Mouse (Mus musculus) cerebellum, adult (tissue): Measurements from ENCODE around the gene Picalm.
"Not testable (repeated sequence)": the region's sequence is repeated elsewhere in the genome, so short reads cannot be mapped to it uniquely, and the experiment has no call there.

ENCODE experiments used
- ATAC-seq: cut with Nextera tagmentation; 2 replicates; pipeline ENCODE4 v1.9.2; 2017; ENCODE audit warnings: mild to moderate bottlenecking, moderate library complexity, mixed read lengths; ENCODE audit not compliant: insufficient number of reproducible peaks, low FRiP score, low TSS enrichment

Picalm gene

GRCm38 (mm10) chr7:90180635-90181034, 50.6 kb downstream of the Picalm start:
- ATAC-seq = no peak

DNA sequence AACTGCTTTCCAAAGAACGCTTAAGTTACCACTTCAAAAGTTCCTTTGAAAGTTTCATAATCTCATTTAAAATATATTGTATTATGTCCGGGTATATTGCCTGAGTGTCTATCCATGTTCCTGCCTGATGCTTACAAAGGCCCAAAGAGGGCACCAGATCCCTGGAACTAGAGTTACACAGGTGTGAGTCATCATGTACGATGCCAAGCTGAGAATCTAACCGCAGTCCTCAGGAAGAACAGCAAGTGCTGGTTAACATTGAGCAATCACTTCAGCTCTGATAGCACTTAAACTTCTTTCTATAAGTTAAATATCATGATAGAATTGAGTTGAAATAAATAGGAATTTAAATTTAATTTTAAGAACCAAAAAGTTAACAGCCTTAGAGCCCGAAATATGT, 70.2 kb downstream of the Picalm start:
- ATAC-seq = no peak

- ATAC-seq = no peak
These were observed 72.0 kb downstream of the Picalm start for GRCm38 (mm10) chr7:90201877-90202465.

GRCm38 (mm10) chr7:90203914-90204313, 73.9 kb downstream of the Picalm start:
- no peak for ATAC-seq

DNA sequence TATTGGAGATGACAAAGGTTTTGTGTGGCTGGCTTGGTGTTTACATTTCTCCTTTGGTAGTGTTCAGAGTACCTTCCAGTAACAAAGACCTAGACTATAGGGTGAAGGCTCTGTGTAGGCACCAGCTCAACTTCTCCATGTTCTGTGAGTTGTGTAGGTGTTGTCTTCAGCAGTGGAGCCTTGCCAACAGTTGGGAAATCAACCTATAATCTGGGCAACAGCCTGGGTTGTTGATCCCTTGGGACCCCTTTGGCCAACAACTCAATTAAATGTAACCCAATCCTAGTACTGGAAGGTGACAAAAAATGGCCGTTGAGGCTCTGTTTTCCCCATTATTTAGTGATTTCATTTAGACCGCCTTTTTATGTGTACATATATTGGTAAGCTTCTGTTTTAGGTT, 80.1 kb downstream of the Picalm start:
- ATAC-seq = no peak

DNA sequence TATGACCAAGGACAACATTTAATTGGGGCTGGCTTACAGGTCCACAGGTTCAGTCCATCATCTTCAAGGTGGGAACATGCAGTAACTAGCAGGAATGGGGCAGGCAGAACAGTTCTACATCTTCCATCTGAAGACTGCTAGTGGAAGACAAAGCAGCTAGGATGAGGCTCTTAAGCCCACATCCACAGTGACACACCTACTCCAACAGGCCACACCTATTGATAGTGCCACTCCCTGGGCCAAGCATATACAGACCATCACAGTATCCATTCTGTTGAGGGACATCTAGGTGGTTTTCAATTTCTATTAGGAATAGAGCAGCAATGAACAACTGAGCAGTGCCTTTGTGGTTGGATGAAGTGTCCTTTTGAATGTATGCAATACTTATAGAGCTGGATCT, 80.9 kb downstream of the Picalm start:
- no peak for ATAC-seq

GRCm38 (mm10) chr7:90216511-90216910, 86.5 kb downstream of the Picalm start:
- ATAC-seq = no peak; the same call in 1 of the 2 replicates

DNA sequence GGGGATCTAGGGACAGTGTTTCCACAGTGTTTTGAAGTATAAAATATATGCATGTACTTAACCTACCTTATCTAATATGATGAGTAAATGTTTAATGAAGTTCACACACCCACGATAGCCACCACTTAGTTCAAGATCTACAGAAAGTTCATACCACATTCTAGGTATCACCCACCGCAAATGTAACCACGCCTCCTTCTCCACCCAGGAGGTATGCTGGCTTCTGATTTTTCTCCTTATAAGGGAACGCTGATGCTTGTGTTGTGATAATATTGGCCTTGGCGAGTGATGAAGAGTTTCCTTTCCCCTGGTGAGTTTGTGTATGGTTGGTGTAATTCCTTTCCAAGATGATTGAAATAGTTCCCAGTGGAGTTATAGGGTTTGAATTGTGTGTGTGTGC, 88.1 kb downstream of the Picalm start:
- no peak for ATAC-seq

GRCm38 (mm10) chr7:90221487-90221886, 91.5 kb downstream of the Picalm start:
- no peak for ATAC-seq

DNA sequence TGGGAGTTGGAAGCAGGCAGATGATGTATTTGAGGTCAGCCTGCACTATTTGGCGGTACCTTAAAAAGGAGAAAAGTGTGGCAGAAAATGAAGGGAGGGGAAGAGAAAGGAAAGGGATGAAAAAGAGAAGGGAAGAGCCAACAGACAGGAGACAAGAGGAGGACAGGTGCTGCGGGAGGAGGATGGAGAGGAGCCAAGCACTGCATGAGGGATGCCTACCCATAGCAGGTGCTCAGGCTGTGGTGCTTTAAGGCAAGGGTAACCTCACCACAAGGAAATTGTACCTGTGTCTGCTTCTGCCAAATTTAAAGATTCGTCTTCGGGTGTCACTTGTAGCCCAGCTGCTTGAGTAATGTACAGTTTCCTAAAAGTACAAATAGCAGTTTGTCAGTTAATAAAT, 98.1 kb downstream of the Picalm start:
- ATAC-seq = no peak

DNA sequence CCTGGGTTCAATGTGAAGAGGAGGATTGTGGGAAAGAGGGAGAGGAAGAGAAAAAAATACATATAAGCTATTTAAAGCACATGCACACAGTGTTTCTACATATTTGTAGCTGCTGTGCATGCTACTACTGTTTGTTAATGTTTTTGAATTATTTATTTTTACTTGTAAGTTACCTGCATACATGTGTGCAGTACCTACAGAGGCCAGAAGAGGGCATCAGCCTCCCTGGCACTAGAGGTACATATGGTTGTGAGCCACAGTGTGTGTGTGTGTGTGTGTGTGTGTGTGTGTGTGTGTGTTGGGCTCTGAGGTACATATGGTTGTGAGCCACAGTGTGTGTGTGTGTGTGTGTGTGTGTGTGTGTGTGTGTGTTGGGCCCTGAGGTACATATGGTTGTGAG, 98.9 kb downstream of the Picalm start:
- ATAC-seq = not testable (repeated sequence)

GRCm38 (mm10) chr7:90231431-90231830, 101.4 kb downstream of the Picalm start:
- no peak for ATAC-seq

DNA sequence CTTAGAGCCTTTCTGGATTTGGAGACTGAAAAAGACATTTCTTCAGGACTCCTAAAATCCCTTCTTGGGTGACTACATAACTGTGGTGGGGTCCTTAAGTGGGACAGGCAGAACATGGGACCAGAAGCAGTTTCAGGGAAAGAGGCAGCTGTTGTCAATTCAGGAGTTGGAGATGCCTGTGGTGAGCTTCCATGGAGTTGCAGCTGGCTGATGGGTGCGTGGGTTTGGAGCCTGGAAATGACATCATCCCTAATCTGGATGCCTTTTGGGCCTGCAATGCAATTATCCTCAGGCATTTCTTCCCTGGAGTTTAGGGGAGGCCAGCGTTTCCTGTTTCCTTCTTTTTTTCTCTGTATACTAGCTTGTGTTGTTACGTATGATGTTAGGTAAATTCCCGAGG, 103.9 kb downstream of the Picalm start:
- ATAC-seq = no peak

DNA sequence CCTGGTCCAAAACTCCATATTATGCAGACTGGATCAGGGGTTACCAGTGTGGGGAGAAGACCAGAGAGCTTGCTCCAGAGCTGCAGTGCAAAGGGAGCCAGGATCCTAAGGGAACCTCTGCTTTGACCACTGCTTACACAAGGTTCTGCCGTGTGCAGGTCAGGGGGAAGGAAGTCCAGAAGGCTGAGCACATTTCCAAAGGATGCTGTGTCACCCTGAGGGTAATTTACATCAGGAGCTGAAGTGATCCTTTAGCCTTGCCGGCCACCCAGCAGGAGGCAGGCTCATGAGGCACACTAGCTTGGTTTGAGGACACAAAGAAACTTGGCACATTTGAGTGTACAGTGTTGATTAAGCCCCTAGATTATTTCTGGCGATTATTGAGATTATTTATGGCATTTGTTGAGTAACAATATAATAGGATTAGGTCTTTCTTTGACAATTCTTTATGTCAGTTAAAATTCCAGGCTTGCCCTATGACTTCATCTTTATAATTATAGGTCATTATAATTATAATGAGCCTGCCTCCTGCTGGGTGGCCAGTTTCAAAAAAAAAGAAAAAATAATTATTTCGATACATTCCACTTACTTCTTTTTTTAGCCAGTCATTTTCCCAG, 106.4 kb downstream of the Picalm start:
- ATAC-seq = no peak

- ATAC-seq = no peak
These were observed 113.1 kb downstream of the Picalm start for GRCm38 (mm10) chr7:90243151-90243550.

DNA sequence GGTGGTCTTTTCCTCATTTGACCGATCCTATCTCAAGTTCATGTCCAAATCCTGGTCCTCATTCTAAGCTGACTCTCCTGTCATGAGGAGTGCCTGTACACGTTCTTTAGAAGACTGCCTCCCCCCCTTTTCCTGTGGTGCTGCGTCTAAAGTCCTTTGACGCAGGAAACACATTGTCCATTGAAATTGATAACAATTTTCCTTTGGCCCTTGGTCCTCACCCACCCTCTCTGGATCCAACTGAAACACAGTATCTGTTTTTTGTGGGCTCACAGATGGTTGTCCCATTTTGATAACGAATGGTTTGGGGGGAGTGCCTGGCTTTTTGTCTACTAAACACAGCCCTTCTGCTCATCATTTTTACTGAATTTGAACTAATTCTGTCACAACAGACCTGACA, 113.6 kb downstream of the Picalm start:
- no peak for ATAC-seq

GRCm38 (mm10) chr7:90252946-90253345, 122.9 kb downstream of the Picalm start:
- ATAC-seq = no peak

DNA sequence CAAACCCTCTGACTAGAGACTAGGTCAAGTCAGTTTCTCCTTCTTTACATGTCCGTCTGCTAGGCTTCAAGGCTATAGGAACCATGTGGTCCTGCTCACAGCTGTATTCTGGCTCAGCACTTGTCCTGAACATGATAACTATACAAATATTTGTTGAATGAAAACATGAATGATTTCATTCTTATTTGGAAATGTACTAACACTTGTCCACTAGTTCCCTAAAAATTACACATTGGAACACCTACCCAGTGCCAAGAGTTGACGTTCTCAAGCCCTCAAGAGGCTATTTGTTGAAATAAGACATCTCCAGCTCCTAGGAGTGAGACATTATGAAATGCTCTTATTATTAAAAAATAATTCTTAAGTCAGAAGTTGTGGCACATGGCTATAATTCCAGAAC, 128.7 kb downstream of the Picalm start:
- ATAC-seq = no peak

DNA sequence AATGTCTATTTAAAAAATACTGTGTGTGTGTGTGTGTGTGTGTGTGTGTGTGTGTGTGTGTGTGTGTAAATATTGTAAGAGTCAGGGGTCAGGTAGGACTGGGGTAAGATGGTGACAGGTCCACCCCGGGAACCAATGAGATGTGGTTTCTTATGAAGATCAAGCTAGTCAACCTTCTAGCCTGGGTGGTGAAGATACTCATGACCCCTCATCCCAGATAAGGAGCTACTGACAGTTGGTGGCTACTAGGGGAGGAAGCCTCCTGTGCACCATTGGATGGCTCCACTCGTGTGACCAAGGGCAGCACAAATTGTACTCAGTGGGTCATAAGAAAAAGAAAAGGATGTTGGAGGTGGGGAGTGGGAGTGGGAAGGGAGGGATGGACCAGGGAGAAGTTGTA, 129.9 kb downstream of the Picalm start:
- ATAC-seq = no peak

- ATAC-seq = no peak
These were observed 132.0 kb downstream of the Picalm start for GRCm38 (mm10) chr7:90261902-90262599.
